Mouse (Mus musculus) left cerebral cortex, postnatal 36 days (tissue): Measurements from ENCODE around the gene Krt28. TPM values are rescaled to one million over a fixed set of nuclear protein-coding genes. Genes with fewer than 3 reads are reported as not detected.

Source experiments
- DNase-seq, 2 experiments: peaks; one replicate each; pipeline ENCODE4 v3.0.0; 2021 to 2022; ENCODE audit warnings: low spot score in 2 of 2, mixed read lengths in 1 of 2
- intact Hi-C: fragments of 180-260 bp; cut with DNase I; formaldehyde crosslinking; loops from one replicate; pipeline ENCODE4 v1.15.1; 2025
- total RNA-seq, 2 experiments: library from RNA; stranded (reverse); gene quantifications; 2 replicates each; pipeline ENCODE4 v1.2.3; 2021

The Krt28 gene
- total RNA-seq, result not detected

DNA sequence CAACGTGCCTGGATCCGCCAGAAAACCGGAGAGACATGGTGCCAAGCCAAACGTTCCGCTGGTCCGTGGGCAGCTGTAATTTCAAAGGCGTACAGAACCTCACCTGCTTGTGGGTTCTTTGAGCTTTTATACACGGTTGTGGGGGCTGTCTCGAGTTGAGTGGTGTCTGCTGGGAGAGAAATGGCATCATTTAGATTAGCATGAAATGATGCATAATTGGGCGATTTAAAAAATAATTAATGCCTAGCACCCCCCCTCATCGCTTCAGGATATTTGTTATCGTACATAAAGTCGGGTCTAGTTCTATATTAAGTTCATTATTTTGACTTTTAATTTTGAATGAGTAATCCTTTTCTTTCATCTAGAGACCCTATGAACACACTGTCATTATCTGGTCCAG, at the start of gene Krt28:
Gene Krt28 (minus strand): TSS at position 101 of the 400 bp plus-strand sequence.
- intact Hi-C loops, result loop anchor here (5.0 kb wide), 1 partner anchor 922 kb away; no protein-coding TSS in a partner anchor

DNA sequence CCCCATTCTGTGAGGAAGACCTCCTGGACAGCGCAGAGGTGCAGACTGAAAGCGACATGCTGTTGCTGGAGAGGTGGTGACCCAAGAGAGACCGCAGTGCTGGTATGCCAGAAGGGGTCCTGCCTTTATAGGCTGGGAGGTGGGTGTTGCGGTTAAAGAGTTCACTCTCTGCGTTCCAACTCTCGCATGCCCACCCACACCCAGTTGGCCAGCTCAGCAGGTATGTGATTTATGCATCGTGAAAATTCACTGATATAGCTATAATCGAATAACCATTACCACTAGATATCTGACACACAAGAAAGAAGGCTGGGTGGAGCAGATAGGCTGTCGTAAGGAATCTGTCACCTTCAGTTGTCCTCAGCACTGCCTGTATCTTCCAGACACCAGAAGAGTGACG, 47.5 kb upstream of the Krt28 start, which contains the start of gene Krt12:
Gene Krt12 (minus strand): TSS at position 101 of the 400 bp plus-strand sequence.
- no peak for DNase-seq
- intact Hi-C loops, result no loop called here

More for the DNA sequence above, at the start of gene Krt28:
- DNase-seq, result no peak

DNA sequence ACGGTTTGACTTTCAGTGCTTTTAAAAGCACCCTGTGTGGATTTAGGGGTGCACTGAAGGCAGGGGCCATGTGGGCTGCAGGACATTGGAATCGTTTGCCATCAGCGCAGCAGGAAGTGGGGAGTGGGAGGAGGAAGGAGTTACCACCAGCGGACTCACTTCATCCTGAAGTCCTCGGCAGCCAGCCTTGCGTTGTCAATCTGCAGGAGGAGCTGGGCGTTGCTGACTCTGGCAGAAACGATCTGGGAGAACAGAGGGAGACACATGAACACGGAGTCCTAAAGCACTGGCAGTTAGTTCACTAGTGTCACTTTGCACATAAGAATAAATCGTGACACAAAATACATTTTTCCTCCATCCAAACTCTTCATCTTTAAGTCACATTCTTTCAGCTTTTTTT, 45.9 kb upstream of the Krt28 start:
- DNase-seq, result no peak
- intact Hi-C loops, result no loop called here

DNA sequence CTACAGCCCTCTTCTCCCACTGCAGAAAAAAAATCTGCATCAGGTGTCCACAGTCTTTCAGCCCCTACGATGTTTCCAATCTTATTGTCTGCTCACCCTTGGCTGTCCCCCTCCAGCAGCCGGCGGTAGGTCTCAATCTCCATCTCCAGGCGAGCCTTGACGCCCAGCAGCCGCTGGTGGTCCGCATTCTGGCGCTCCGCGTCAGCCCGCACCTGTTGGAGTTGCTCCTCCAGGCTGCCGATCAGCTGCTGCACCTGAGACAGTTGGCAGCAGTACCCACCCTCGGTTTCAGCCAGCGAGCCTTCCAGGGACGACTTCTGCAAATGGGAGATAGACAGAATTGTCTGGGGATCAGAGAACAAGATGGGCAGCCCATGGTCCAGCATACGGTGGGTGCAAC, 43.1 kb upstream of the Krt28 start:
- no peak for DNase-seq
- intact Hi-C loops, result no loop called here

DNA sequence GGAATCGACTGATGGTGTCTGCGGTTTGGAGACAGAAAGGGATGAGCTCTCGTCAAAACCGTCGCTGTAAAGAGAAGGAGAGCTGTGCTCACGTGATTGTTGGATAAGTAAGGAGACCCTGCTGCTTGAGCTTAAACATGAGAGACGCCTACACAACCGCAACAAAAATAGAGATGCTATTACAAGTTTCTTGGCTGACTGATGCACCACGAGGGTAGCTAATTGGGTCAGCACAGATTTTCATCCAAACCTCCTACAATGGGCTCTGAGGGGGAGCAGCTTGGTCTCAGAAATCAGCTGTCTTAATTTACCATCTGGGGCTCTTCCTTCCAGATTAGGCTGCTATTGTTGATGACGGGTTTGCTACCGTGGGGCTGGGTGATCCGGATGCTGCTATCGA, 42.2 kb upstream of the Krt28 start:
- peak; percentile 58 to 63 for DNase-seq
- intact Hi-C loops, result no loop called here

DNA sequence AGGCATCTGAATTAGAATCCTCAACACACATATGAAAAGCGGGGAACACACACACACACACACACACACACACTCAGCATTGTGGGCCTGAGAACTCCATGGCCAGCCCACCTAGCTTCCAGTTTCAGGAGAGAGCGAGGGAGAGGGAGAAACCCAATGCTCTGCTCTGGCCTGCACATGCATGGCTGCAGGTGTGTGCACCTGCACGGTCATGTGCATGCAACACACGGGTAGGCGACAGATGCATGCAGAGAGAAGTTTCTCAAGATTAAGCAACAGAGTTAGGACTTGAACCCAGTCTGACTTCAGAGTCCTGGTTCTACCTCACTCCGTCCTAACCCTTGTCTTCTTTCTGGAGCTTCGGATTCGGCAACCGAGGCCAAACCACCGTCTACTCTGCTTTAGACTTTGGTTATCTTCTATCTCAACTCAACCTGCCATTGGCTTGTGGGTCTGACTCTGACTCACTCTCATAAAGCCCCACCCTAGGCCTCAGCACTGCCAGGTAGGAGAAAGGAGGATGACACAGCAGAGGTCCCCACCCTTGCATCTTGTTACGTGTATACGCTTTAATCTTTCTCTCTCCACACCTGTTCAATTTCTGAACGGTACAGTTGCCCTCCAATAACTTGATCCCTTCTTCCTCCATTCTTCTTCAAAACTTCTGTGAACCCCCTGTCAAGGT, 39.9 kb upstream of the Krt28 start:
- intact Hi-C loops, result no loop called here
- no peak for DNase-seq

DNA sequence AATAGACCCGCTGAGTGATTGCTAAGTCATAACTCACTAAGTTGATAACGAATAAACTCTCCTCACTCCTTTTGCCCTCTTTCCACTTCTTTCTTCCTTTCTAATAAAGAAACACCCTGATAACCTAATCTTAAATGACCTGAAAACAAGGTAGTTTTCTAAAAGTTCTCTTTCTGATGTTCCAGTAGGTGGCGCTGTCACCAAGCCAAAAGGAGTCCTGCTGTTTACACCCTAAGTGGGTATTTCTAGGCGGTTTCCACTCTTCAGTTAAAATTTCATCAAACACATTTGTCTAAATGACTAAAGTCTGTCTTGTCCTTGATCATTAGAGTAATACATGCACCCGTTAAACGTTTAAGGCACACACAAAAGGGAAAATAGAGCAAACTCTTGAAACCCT, 38.5 kb upstream of the Krt28 start:
- intact Hi-C loops, result loop anchor here (1.0 kb wide), 1 partner anchor 50 kb away; no protein-coding TSS in a partner anchor

DNA sequence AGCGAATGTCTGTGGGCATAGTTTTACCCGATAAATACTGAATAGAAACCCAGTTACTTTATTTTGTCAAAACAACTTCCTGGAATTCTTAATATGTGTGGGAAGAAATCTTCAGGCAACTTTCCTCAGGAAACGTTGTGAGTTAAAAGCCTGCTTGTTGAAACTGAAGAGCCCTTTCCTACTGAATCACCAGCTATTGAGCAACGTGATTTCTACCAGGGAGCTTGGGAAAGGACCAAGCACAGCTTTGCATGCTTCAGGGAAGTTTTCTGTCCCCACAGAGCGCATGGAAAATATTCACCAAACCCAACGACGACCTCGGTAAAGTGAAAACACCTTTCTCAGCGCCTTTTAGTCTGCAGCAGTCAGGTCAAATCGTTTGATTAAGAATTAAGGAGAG, 31.5 kb upstream of the Krt28 start:
- intact Hi-C loops, result no loop called here
- no peak for DNase-seq

More for the DNA sequence above, 38.5 kb upstream of the Krt28 start:
- no peak for DNase-seq

DNA sequence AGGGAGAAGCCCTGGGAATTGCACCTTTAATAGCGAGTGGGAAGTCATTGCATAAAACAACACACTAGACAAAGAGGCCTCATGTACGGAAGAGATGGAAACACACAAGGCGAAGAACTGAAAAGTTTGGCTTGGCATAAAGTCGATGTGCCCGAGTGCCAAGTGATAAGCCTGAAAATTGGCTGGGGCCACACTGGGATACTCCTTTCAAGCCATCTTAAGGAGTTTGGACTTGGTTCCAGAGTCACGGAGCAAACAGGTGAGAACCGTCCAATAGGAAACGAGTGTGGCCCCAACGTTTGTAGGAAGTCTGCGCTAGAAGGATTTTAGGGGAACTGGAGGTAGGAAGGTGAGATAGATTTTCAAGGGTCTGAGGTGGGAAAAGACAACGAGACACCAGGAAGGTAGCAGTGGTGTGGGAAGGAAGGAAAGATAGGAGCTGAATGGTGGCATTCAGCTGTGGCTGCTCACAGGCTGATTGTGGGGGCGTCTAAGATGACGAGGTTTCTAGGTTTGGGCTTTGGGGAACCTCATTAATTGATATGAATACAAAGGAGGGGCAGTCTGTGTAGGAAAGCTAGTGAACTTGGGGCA, 25.4 kb upstream of the Krt28 start:
- DNase-seq, result no peak
- intact Hi-C loops, result no loop called here

DNA sequence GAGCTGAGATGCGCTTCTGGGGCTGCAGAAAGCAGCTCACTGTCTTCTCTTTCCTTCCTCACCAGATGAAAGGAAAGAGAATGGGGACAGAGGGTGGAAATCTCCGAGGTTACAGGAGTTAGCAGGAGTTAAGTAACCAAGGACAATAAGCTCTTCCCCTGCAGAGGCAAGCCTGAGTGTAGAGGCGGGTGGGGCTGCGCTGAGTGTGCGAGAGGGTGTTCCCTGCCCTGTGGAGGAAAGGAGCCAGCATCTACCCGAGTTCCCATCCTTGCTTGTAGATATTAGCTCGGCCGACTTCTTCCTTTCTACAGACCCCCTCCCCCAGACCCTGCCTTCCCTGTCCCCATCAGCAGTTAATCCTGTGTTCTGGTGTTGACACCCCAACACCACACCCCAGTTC, 24.1 kb upstream of the Krt28 start:
- intact Hi-C loops, result no loop called here

DNA sequence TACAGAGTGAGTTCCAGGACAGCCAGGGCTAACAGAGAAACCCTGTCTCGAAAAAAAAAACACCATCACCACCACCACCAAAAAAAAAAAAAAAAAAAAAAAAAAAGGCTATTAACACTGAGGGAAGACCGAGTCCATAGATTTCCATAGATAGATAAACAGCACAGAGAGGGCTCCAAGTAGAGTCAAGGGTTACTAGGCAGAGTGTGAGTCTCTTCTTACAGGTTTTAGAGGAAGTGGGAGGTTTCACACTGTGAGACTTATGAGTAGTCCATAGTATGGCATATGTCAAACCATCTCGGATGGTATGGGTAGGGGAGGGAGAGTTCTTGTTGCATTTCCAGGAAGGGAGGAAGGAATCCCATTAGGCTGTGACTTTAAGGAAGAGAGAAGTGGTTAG, 23.4 kb upstream of the Krt28 start:
- intact Hi-C loops, result no loop called here
- no peak for DNase-seq

More for the DNA sequence above, 24.1 kb upstream of the Krt28 start:
- no peak for DNase-seq

DNA sequence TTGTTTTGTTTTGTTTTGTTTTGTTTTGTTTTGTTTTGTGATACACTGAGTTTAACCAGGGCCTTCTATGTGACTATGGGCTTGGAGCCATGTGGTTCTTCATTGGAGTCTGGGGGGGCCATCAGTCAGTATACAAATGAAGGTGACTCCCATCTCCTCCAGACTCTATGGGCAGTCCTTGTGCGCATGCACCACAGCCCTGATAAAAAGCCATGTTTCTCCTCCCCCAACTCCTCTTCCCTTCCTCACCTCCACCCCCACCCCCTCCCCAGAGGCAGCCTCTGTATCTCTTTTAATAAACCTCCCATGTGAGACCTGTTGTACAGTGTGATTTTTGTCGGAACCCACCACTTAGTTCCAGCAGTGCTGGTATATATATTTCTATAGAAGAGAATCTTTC, 22.0 kb upstream of the Krt28 start:
- intact Hi-C loops, result no loop called here
- DNase-seq, result no peak

DNA sequence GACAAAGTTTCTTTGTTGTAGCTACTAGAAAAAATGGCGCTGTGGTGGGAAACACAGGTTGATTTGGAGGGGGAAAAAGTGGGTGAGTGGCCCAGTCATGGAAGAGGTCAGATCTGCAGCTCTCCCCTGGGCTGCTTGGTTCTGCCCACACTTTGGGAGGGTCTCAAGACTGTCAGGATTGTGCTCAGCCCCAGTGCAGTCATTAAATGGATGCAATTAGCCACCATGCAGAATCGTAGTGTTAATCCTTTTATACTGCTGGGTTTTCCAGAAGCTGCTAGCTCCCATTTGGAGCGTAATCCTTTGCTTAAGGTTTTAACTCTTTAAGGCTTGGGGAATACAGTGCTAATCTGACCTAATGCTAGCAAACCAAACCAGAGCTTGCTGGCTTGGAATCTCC, 21.3 kb upstream of the Krt28 start:
- no peak for DNase-seq
- intact Hi-C loops, result no loop called here

DNA sequence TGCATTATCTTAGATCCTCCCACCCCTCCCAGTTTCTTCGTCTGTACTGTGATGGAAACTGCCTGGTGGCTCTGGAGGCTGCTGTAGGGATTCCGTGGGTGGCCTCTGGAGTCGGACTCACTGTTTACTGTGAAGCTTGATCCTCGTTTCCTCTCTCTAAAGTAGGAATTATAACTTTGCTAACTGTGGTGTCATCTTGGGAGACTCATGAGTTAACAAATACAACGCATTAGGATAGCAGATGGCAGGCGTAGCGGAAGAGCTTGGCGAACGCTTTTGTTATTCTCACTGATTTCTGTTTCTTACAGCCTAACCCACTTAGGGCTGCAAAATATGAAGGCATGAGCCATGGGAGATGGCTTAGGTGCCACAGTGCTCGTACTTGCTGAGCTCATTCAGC, 17.8 kb upstream of the Krt28 start:
- peak in 1 of 2 experiments; percentile 32 for DNase-seq
- intact Hi-C loops, result no loop called here

DNA sequence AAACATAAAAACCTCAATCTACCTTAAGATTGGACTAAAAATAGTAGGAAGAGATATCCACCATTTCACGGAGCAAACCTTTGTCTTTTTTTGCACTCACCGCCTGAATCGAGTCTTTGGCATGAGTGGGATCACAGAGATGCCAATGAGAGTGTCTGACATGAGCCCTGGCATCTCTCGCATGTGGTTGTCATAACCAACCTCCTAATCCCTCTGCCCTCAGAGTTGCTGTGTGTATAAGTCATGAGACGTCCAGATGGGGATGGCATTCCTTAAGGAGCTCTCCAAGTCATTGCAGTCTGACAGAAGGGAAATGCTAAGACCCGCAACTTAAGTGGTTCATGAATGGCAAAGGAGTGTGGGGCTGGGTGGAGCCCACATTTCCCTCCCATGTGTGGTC, 16.7 kb upstream of the Krt28 start:
- intact Hi-C loops, result no loop called here
- DNase-seq, result no peak

DNA sequence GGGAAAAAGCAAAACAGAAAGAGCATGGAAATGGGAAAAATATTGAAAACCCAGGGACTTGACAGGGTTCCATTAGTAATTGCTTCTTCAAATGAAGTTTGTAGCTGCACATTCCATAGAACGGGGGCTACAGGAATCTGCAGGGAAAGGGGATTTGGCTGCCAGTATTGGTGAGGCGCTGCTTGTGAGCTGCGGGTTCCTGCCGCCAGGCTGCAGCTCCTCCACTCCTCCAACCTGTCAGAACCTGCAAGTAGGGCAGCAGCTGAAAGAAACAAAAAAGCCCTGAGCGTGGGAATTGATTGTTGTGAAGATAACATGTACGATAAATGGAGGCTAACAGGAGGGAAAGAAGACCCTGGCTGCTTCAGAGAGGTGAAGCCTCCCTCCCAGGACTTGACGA, 16.2 kb upstream of the Krt28 start:
- intact Hi-C loops, result no loop called here
- no peak for DNase-seq

DNA sequence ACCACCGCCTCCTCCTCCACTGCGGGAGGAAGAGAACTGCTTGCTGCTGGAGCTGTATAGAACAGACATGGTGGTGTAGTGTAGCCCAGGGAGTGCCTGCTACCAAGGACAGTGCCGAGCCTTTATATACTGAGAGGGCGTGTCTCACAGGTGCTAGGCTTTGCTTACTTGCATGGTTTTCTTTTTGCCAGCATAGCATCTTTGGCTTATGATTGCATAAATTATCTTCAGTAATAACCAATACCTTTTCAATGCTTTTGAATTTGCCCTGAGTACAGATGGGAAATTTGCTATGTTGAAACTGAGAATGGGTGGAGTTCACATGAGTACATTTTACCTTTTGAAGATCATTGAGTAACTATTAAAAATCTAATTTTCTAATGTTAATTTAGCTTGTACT, 14.6 kb upstream of the Krt28 start, which contains the start of gene Krt10:
Gene Krt10 (minus strand): TSS at position 101 of the 400 bp plus-strand sequence.
- no peak for DNase-seq
- intact Hi-C loops, result loop anchor here (10.0 kb wide), 3 partner anchors 186 to 776 kb away; no protein-coding TSS in a partner anchor

DNA sequence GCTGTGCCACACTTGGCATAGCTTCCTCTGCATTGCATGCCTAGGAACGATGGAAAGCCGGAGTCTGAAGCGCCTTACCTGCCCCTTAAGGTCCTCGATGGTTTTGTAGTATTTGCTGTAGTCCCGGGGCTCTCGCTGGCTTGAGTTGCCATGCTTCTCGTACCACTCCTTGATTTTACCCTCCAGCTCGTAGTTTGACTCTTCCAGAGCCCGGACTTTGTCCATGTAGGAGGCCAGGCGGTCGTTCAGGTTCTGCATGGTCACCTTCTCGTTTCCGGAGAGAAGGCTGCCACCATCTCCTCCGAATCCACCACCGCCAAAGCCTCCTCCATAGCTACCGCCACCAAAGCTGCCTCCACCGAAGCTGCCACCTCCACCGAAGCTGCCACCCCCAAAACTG, 14.0 kb upstream of the Krt28 start:
- intact Hi-C loops, result loop anchor here (10.0 kb wide), 3 partner anchors 186 to 776 kb away; no protein-coding TSS in a partner anchor
- DNase-seq, result no peak

DNA sequence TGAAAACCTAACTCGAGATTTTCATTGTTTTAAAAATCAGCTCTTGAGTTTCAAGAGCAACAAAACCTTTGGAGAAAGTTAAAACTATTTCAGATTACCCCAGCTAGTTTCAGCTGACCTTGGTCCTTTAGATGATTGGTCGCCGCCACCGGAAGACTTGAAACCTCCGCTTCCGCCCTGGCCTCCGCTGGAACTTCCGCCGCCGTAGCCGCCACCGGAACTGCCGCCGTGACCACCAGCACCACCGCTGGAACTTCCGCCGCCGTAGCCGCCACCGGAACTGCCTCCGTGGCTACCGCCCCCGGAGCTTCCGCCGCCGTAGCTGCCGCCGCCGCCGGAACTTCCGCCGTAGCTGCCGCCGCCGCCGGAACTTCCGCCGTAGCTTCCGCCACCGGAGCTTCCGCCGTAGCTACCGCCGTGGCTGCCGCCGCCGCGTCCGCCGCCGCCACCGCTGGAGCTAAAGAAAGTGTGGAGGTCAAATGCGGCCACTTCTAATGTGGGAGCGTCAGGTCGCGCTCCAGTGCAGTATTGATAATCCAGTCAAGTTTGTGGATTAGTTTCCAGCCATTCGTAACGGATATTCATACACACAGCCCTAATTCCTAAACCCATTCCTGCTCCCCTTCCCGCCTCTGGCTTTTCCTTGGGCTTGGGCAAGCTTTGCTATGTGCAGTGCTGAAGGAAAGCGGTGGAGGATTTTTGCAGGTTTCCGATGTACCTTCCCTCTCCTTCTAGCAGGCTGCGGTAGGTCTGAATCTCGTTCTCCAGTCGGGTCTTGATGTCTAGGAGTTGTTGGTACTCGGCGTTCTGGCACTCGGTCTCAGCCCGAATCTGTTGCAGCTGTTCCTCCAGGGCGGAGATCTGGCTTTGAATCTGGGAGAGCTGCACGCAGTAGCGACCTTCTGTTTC, 11.4 kb upstream of the Krt28 start:
- peak; percentile 90 to 92 for DNase-seq
- intact Hi-C loops, result loop anchor here (10.0 kb wide), 3 partner anchors 189 to 779 kb away; no protein-coding TSS in a partner anchor

DNA sequence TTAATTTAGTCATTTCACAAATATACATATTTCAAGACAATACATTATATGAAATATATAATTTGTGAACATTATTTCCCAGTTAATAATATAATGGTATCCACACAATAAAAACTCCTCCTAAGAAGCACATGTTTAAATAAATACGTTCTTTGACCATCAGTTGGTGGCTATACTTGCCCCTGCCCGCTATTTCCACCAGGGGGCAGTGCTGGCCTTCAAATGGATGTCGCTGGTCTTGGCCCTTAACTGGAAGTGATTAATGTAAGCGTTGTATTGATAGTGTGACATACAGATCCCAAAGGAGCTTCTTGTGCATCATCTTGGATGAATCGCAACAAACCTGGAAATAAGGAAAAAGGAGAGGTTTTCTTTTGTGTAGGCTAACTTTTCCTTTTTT, 4.9 kb upstream of the Krt28 start:
- intact Hi-C loops, result loop anchor here (1.0 to 5.0 kb wide), 2 partner anchors 84 to 918 kb away; no protein-coding TSS in a partner anchor
- DNase-seq, result peak; percentile 49 to 71
